Mouse (Mus musculus) adrenal gland, postnatal 14 days (tissue): ENCODE measurements at regions not wholly inside any gene's neighbourhood (a gene's known extent, or its start where the extent isn't known, plus 50 kb on each side); places are given as distances from the start of the nearest gene placed in this dataset.

Experiments used
- DNase-seq: peaks from one replicate; pipeline ENCODE4 v3.0.0; 2021; ENCODE audit warnings: mixed read lengths

DNA sequence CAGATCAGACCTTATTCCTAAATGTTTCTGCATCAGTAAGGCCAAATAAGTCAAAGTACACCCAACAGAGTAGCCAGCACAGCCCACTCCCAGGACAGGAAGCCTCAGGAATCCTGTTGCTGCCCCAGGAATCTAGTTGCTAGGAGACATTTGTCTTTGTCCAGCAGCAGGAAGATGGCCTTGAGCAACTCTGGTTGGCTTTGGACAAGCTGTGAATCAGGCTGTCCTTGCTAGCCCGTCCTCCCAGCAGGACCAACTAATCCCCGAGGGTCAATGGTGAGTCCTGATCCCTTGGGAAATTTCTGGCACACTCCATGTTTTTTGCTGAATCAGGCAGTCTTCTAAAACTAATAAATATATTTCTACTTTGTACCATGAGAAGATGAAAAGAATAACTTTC lies 317.1 kb downstream of the Mtx2 start:
- DNase-seq: peak; percentile 52

DNA sequence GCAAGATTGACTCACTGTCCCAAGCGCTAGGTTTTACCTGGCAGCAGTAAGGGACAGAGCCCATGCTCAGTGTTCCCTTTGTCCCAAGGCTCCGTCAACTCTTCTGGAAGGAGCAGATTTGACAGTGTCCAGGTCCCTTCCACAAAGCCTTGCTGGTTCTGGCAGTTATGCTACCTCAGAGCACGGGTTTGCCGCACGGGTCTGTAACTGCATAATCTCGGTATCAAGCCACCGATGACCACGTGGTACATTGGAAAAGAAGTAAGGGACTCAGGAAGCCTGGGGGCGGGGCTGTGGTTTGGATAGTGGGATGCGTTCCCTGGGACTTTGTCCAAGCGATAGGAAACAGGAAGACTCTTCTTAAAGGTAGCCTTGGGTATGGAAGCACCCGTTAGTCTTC lies 319.3 kb downstream of the Mtx2 start:
- no peak for DNase-seq

DNA sequence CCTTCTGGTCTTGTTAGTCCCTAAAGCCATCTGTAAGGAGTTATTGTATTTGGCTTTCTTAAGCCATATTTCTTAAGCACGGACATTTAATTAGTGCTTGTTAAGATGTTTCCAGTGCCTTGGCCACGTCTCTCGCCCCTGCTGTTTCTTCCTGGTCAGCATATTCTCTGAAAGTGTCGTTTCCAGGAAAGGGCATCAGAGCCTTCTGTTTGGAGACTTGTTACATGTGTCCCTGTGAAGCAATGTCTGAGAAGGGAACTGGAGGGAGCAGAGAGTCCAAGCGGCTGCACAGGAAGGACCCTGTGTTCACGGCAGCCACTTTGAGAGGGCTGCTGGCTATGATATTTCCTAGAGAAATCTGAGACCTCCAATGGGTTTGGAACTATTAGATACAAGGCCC lies 320.7 kb downstream of the Mtx2 start:
- DNase-seq: no peak

DNA sequence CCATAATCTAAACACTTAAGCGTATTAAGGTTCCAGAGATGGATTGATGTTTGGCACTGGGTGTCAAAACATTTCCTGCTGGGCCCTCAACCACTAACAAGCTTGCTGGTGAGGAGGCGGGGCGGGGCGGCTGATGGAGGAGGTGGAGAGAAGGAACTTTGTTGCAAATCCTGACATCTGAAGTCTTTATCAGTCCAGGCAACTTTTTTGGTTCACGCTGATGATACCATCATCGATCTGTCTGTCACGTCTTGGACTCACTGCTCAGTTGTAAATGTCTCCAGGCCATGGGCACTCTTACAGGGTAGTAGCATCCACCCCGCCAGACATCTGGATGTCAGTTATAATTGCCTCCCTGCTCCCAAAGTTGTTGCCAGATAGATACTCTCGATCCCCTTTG lies 321.8 kb downstream of the Mtx2 start:
- no peak for DNase-seq

DNA sequence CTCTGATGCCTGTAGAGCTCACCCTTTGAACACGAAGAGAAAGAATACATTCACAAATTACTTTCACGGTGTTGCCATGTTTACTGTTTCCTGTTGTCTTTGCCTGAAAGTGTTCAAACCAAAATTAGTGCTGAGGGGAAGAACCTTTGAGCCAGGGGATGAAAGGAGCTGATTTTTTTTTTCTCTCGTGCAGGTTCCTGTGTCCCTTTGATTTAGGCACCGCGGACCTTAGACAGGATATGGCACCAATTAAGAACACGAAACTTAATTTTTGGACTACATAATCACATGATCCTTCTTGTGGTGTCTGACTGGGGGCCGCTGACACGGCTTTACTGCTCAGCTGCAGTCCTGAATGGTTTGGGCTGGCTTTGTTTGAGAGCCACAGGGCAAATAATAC lies 322.4 kb downstream of the Mtx2 start:
- no peak for DNase-seq

DNA sequence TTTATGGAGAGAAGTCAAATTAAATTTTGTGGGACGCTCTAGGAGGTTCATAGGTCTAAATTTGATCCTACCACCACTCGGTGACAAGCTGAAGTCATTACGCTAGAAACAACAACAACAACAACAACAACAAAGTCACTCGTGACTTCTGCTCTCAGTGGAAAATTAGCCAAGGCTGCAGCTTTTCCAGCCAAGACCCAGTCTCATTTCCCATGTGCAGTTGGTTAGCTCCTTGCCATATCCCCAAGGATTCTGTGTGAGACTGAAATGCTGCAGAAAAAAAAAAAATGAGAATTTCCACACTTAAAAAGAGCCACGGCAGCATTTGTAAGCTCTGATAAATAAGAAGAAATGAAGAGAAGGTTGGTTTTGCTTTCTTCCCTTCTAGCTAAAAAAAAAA lies 323.4 kb downstream of the Mtx2 start:
- no peak for DNase-seq

DNA sequence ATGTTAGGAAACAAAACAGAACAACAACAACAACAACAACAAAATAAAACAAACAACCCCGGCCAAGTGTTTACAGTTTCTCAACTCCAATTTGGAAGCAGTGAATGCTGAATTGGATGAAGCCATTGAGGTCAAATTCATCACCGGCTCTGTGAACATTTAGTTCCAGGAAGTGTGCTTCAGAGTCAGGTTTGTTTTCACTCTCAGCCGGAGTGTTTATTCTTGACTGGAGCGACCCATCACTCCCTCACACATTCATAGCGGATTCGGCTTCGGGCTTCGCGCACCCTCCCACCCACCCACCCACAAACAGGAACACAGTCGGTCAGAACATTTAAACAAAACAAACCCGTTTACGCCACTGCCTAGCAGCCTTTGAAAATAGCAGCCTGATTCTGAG lies 324.0 kb downstream of the Mtx2 start:
- no peak for DNase-seq

DNA sequence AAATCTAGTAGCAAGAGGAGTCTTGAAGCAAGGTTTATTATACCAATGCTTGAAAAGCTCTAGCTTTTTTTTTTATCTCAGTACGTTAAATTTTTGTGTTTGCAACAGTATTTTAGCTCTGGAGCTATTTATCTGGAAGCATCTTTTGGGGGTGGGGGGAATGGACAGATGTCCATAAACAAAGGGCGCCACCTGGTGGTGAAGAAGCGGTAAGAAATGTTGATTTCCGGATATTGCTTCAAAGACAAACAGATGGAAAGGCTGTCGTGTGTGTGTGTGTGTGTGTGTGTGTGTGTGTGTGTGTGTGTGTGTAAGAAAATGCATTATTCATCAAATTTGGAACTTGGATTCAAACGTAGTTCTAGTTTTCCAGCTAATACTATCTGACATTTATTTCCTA lies 325.4 kb downstream of the Mtx2 start:
- peak; percentile 83 for DNase-seq

DNA sequence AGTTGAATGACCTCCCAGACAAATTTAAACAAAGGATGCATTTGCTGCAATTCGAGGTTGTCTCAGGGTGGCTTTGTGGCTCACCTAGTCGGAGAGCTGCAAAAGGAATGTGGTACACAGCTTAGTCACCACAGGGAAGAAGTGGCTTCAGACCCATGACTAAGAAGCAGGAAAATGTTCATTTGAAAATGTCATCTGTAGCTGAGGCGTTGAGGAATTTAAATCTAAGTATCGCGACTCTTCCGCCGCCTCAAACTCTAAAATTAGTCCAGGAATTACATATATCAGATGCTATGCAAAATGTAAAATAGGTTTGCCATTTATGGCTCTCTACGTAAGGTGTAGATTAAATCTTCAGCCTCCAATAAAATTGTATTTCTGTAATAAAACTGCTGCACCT lies 325.9 kb downstream of the Mtx2 start:
- DNase-seq: no peak

DNA sequence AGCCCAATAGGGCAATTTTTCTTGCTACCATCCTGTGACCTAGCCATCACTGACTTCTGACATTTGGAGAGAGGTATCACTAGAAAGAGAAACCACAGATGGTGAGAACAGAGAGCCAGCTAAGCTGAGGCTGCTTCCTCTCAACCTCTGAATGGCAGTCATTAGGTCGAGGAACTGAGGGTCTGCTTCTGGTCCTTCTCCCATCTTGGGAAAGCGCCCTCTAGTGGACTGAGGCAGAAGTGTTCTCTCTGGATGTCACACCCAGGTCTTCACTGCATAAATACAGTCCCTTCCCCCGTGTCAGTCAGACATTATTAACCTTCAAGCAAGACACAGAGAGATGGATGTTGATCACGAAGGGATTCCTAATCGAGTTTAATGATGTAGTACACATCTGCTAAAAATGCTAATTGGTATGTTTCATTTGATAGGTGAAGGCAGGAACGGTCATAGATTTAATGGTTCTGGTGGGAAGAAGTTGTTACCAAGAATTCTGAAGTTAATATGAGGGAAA lies 326.9 kb downstream of the Mtx2 start:
- peak; percentile 66 for DNase-seq

DNA sequence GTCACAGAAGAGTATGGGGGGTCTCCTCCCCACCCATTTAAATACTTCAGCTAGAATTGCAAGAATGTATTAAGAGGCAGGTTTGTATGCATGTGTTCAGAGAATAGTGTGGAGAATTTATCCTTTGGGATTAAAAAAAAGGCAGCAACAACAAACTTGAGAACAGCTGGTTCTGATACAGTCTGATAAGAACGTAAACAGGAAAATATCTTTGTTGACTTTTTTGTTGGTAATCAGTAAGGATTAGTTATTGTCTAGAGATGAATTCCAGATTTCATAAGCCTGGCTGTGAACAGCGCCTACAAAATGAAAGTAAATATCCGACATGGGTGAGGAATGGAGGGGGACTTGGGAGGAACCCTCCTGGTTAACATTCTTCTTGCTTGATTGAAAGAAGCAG lies 328.8 kb downstream of the Mtx2 start:
- DNase-seq: no peak

DNA sequence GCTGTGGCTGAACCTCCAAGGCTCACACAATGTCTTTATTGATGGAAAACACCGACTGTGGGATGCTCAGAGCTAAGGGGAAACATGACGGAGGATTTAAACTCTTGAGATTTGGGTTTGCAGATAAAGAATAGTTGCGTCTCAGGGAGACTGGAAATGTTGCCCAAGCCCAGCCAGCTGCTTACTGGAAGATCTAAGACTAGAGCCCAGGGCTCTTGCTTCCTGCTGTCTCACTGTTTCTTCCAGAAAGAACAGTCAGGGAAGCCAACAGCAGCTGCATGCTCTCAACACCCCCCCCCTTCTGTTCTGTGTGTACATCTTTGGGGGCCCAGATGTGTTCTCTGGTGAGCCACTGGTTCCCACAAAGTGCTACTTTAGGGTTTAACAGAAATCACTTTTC lies 333.0 kb downstream of the Mtx2 start:
- DNase-seq: no peak

DNA sequence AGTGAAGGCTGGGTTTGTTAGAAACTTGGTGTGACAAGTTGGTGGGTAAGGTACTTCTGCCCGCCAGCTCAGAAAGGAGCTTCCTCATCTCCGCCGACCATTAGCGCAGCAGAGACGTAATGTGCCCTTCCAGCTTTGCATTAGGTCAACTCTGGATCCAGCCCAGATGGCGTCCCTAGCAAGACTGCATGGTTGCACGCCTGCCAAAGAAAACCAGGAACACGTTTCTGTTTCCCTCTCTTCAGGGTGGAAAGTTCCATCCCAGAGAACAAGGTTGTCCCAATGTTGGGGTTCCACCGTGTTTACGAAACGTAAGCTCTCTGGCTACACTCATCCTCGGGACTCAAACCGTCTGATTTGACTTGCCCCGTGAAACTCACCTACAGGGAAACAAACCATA lies 335.5 kb downstream of the Mtx2 start:
- no peak for DNase-seq

DNA sequence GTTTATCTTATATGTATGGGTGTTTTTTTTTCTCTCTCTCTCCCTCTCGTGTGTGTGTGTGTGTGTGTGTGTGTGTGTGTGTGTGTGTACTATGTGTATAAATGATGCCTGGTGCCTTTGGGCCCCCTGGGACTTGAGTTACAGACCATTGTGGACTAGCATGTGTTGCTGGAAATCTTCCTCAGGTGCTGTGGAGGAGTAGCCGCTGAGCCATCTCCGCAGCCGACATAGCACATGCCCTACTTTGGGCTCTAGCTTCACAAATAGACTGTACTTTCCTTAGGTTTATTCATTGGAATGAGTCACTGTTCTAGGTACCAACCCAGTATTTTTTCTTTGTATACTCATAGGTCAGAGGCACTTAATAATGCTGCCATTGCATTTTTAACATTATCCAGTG lies 339.4 kb downstream of the Mtx2 start:
- DNase-seq: no peak

DNA sequence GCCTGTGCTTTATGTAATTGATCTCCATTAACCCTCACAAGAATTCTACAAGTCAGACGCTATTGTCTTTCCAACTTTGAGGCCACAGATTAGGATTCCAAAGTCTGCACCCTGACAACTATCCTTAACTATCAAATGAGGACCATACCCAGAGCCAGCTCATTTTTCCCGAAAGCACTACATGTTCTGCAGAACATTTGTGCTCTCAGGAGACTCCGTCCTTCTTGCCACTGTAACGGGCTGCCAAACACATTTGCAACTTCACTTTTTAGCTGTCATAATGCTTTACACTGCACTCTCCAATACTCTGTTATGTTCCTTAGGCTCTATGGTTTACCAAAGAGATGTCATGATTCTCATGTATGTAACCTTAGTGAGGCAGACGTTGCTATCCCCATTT lies 350.7 kb downstream of the Mtx2 start:
- DNase-seq: no peak

DNA sequence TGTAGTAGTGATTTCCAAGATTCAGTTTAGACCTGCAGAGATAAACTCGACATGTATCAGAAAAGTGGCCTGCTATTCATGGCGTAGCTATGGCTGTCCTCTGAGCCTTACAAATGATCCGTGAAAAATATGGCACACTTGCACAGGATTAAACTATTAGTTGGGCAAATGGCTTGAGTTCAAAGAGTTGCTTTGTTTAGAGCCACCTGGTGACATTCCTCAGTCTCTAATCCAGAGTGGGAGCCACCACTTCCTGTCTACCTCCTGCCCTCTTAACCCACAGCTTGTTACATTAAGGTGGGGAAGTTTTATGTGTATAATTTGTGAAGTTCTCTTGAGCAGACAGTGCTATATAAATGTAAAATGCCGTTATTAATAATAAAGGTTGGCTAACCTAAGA lies 357.7 kb downstream of the Mtx2 start:
- DNase-seq: no peak

DNA sequence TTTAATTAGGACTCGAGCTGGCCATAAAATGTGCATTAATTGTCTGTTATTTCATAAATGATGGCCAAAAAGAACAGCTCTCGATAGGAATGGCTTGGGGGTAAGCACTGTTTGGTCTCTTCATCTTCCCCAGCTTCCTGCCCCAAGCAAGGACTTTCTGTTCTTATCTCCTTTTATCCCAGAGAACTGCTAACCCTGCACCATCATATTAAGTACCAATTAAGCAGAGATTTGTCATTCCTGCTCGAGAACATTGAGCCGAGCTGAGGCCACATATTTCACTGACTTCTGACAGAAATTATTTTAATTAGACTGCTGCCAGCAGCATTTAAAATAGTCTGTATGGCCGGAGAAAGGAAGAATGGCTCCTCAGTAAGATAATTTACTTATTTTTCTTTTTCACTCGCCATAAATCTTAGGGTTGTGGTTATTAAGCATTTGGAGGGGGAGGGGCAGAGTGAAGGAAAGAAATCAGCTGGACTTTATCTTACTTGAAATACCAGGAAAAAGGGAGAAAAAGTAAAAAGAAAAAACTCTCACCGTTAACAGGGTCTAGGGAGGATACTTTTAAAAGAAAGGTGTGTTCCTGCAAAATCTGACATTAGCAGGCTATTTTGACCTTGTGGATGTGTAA lies 377.1 kb downstream of the Mtx2 start:
- DNase-seq: no peak

DNA sequence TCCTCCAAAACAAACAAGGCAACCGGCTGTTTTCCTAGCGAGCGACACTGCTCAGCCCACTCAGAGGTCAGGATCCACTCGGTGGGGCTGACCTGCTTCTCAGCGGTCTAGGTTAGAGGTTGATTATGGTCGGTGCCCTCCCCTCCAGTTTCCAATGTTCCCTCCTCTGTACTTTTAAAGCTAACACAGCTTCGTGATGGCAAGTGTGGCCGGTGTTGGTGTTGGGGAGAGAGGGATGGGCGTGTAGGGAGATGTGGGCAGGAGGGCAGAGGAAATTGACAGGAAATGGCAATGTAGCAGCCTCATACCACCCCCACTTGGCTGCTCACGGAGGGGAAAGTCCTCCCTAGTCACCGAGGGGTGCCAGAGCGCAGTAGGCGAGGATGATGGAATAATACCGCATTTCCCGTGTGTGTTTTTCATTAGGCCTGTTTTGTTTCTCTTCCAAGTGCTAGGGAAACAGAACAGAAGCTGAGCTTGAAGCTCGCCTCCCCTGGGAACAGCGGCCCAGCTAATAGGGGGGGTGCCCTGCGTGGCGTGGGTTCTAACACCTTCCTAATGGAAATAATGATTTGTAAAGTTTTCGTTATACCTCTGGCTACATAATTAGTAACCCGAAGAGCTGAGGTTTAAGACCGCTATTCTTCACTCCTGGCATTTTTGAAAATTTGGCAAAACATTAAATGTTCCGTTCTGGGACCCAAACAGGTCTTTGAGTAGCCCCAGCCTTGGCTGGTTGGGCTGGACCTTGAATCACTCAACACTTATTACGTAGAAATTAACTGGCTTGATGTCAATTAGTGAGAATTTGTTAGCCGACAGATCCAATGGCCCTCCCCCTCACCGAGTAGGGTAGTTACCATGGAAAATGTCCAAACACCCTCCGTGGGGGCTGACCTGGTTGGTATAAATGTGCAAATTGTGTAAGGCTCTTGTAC lies 383.5 kb downstream of the Mtx2 start:
- peak; percentile 8 for DNase-seq

DNA sequence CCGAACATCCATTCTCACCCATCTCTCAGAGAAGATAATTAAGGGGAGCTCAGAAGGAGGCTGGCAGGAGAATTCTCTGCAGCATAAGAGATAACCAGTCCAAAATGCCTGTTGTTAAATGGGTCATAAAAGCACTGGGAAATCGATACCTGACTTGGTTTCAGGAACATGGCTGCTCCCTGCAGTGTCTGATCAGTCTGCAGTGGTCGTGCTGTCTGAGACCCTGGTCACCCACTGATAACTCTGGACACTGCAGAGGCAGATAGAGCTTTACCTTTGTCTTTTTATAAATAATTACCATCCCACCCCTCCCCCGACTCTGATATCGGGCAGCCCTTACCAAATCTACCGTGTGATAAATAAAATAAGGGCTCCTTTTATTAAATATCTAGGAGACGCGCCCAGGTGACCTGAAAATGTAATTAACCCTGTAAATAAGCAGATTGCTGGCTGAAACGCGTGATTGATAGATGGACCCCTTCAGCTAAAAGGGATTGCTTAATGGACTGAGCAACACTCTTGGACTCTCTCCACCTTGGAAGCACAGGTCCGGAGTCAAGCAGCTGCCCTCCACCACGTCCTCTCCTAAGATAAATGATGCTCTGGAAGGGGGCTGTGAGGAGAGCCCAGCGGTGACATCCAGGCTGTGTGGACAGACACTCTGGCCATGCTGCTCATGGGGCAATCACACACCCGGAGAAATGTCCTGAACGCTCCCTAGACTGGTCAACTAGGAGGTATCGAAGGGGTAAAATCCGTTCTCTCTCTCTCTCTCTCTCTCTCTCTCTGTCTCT lies 384.4 kb downstream of the Mtx2 start:
- no peak for DNase-seq

DNA sequence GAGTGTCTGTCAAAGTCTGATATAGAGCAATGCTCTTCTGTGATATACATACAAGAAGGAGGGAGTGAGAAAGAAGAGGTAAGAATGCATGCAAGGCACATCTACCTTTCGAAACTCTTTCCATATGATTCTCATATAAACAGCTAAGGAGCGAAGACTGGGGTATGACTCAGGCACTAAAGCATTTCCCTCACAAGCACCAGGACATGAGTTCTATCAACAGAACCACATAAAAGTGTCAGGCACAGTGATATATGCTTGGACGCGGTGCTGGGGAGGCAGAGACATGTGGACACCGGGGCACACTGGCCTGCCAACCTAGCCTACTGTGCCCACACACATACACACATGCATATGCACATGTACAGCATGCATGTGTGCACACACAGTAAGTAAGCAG lies 391.3 kb downstream of the Mtx2 start:
- DNase-seq: no peak

DNA sequence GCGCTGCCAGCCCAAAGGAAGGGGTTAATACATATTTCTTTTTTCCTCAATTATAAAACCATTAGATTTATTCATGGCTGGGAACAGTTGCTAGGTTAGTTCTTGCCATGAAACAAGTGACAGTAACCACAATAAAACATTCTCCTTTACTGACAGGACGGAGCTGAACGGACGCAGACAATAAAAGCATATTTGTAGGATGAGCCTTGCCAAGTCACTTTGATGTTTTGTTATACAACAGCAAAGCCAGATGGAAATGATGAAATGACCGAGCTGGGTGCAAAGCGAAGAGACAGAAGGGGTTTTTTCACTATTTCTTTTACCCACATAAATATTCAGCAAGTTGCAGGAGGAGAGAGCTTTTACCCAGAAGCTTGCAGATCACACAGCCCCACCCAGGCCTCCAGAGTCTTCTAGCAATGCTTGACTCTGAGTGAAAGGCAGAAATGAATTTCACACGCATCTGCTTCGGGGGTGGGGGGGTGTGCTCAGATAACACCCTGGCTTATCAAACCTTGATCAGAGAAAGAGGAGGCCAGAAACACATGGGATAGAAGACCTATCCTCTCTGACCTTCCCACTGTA lies 395.3 kb downstream of the Mtx2 start:
- DNase-seq: peak; percentile 10

DNA sequence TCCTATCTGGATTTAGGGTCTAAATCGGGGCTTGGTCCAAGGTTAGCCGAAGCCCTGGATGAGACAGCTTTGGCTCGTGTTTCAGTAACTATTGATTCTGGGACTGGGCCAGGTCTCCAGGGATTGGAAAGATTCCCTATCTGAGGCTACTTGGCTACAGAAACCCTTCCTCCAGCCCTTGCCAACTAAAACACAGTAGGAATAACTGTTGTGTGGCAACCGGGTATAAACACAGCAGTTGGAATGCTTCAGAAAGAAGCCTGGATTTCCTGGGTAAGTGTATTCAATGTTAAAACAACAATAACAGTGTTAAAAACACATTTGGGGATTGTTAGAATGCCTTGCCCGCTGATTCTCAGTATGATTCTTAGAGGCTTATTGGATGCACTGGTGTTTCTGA lies 398.8 kb downstream of the Mtx2 start:
- DNase-seq: peak; percentile 21

DNA sequence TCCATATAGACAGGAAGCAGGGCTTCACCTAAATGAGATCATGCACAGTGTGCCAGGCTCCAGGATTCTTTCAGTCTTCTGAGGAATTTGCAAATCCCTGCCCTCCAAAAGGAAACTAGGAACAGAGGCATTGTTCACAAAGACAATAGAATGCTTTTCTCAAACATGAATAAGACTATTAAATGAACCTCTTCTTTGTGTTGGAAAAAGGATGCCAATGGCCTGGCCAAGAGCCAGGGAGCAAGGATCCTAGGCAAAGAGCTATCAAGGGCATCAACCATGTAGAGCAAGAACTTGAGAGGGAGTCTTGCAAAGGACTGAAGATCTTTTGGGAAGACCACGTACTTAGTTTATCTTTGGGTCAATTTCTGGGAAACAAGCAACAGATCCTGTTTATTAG lies 415.4 kb downstream of the Mtx2 start:
- DNase-seq: no peak
